Mouse (Mus musculus) liver, embryonic 12.5 days (tissue): ENCODE results near the gene Cdyl. TPM values are rescaled to one million over a fixed set of nuclear protein-coding genes. Genes with fewer than 3 reads are reported as not detected.
"Not testable (repeated sequence)": the region's sequence is repeated elsewhere in the genome, so short reads cannot be mapped to it uniquely, and the experiment has no call there.

Experiments
- ATAC-seq: fragments of 200-750 bp; cut with Nextera tagmentation; 2 replicates; pipeline ENCODE4 v1.8.0; 2017; ENCODE audit warnings: moderate number of reproducible peaks, mild to moderate bottlenecking, moderate library complexity
- H3K27ac ChIP-seq: fragments of 300-500 bp; sonication (generic); 2 replicates; pipeline ENCODE4 v1.5.1; 2016; ENCODE audit warnings: mild to moderate bottlenecking
- H3K27me3 ChIP-seq: fragments of 300-500 bp; sonication (generic); replicated peaks from 2 replicates; pipeline ENCODE4 v1.6.1; 2016; ENCODE audit warnings: mild to moderate bottlenecking, moderate library complexity
- H3K36me3 ChIP-seq: fragments of 300-500 bp; sonication (generic); 2 replicates; pipeline ENCODE4 v1.6.1; 2016; ENCODE audit warnings: mild to moderate bottlenecking, moderate library complexity
- H3K4me1 ChIP-seq: fragments of 300-500 bp; sonication (generic); 2 replicates; pipeline ENCODE4 v1.6.1; 2016
- H3K4me2 ChIP-seq: fragments of 300-500 bp; sonication (generic); 2 replicates; pipeline ENCODE4 v1.6.1; 2016; ENCODE audit warnings: mild to moderate bottlenecking, moderate library complexity
- H3K4me3 ChIP-seq: fragments of 300-500 bp; sonication (generic); 2 replicates; pipeline ENCODE4 v1.5.1; 2016; ENCODE audit warnings: mild to moderate bottlenecking, moderate library complexity
- H3K9ac ChIP-seq: fragments of 300-500 bp; sonication (generic); 2 replicates; pipeline ENCODE4 v1.6.1; 2016; ENCODE audit warnings: mild to moderate bottlenecking, moderate library complexity
- H3K9me3 ChIP-seq: fragments of 300-500 bp; sonication (generic); replicated peaks from 2 replicates; pipeline ENCODE4 v1.6.1; 2016; ENCODE audit warnings: mild to moderate bottlenecking, moderate library complexity
- WGBS: fragments of 180-500 bp; shearing (Covaris S2); methylation state at CpG from one replicate; pipeline ENCODE4 v1.1.7; 2016; ENCODE audit not compliant: insufficient replicate concordance; 5-methylcytosine and 5-hydroxymethylcytosine counted together
- polyA plus RNA-seq: library from polyadenylated mRNA; unstranded; fragments of >200 nt; fragmentation: Nextera tagmentation; extraction: Ambion mirVana; gene quantifications from 2 replicates; pipeline ENCODE4 v1.2.1, GENCODE M21; 2016

The Cdyl gene
- polyA plus RNA-seq, 1 experiment from 2014 or later, result 18.8 TPM

GRCm38 (mm10) chr13:35818060-35818459 is 158.4 kb downstream of the Cdyl start:
- H3K27ac ChIP-seq, result no peak overlapping the region
- H3K4me3 ChIP-seq, result no peak overlapping the region
- H3K36me3 ChIP-seq, result peaks cover 63% of the 10 kb centered on the region
- no peak overlapping the region for H3K9ac ChIP-seq
- H3K27me3 ChIP-seq, result no peaks in the 10 kb centered on the region
- peaks cover 18% of the 10 kb centered on the region; the same call in 1 of the 2 replicates for H3K4me1 ChIP-seq
- H3K9me3 ChIP-seq, result no peaks in the 10 kb centered on the region
- no peak for ATAC-seq
- H3K4me2 ChIP-seq, result no peak overlapping the region
- WGBS, result 87% methylated on average over 4 of the region's 4 CpGs

GRCm38 (mm10) chr13:35821821-35822454 is 162.3 kb downstream of the Cdyl start:
- Histone ChIP-seq H3K9me3 (no peaks in the 10 kb centered on the region), H3K4me2 (no peak overlapping the region), H3K36me3 (peaks cover 88% of the 10 kb centered on the region), H3K27me3 (no peaks in the 10 kb centered on the region), H3K27ac (no peak overlapping the region), H3K9ac (no peak overlapping the region), H3K4me1 (peaks cover 32% of the 10 kb centered on the region), H3K4me3 (no peak overlapping the region)
- 51% methylated on average over 10 of the region's 10 CpGs for WGBS
- no peak for ATAC-seq

GRCm38 (mm10) chr13:35822795-35823194 is 163.2 kb downstream of the Cdyl start:
- H3K4me1 ChIP-seq, result peaks cover 32% of the 10 kb centered on the region
- H3K27ac ChIP-seq, result no peak overlapping the region
- no peak overlapping the region for H3K4me3 ChIP-seq
- H3K9ac ChIP-seq, result no peak overlapping the region
- no peaks in the 10 kb centered on the region for H3K27me3 ChIP-seq
- H3K36me3 ChIP-seq, result peaks cover 82% of the 10 kb centered on the region
- no peak overlapping the region for H3K4me2 ChIP-seq
- no peaks in the 10 kb centered on the region for H3K9me3 ChIP-seq
- WGBS, result 84% methylated on average over 8 of the region's 8 CpGs
- ATAC-seq, result no peak

- H3K27me3 ChIP-seq, result no peaks in the 10 kb centered on the region
- no peak overlapping the region for H3K4me2 ChIP-seq
- WGBS, result 49% methylated on average over 2 of the region's 2 CpGs
- H3K36me3 ChIP-seq, result peaks cover 66% of the 10 kb centered on the region
- H3K9me3 ChIP-seq, result no peaks in the 10 kb centered on the region
- no peak overlapping the region for H3K9ac ChIP-seq
- H3K4me3 ChIP-seq, result no peak overlapping the region
- no peak overlapping the region for H3K27ac ChIP-seq
- 0 out of 2 replicates have a peak, but pooled peaks have one; percentile 60 for ATAC-seq
- peaks cover 37% of the 10 kb centered on the region for H3K4me1 ChIP-seq
Measured at GRCm38 (mm10) chr13:35825639-35826038, 166.0 kb downstream of the Cdyl start.

GRCm38 (mm10) chr13:35832676-35833075 is 173.0 kb downstream of the Cdyl start:
- H3K36me3 ChIP-seq, result peaks cover 20% of the 10 kb centered on the region
- peaks cover 46% of the 10 kb centered on the region for H3K4me1 ChIP-seq
- H3K9ac ChIP-seq, result no peak overlapping the region
- ATAC-seq, result no peak
- no peak overlapping the region for H3K27ac ChIP-seq
- no peak overlapping the region for H3K4me2 ChIP-seq
- H3K4me3 ChIP-seq, result no peak overlapping the region
- no peaks in the 10 kb centered on the region for H3K9me3 ChIP-seq
- 57% methylated on average over 6 of the region's 6 CpGs for WGBS
- H3K27me3 ChIP-seq, result no peaks in the 10 kb centered on the region

- 0 out of 2 replicates have a peak overlapping the region, but pooled peaks have one; percentile 6 for H3K4me2 ChIP-seq
- H3K9ac ChIP-seq, result no peak overlapping the region; the same call in 1 of the 2 replicates
- H3K4me1 ChIP-seq, result peaks cover 45% of the 10 kb centered on the region
- ATAC-seq, result no peak
- no peaks in the 10 kb centered on the region for H3K27me3 ChIP-seq
- H3K36me3 ChIP-seq, result peaks cover 18% of the 10 kb centered on the region
- 41% methylated on average over 6 of the region's 6 CpGs for WGBS
- H3K4me3 ChIP-seq, result no peak overlapping the region
- H3K27ac ChIP-seq, result no peak overlapping the region; the same call in 1 of the 2 replicates
- no peaks in the 10 kb centered on the region for H3K9me3 ChIP-seq
Measured at GRCm38 (mm10) chr13:35833941-35834340, 174.3 kb downstream of the Cdyl start.

- H3K27ac ChIP-seq, result peak overlapping the region; percentile 68
- peak overlapping the region; percentile 43 for H3K4me2 ChIP-seq
- WGBS, result 42% methylated on average over 7 of the region's 7 CpGs
- no peak overlapping the region for H3K4me3 ChIP-seq
- no peaks in the 10 kb centered on the region for H3K9me3 ChIP-seq
- peaks cover 28% of the 10 kb centered on the region for H3K36me3 ChIP-seq
- H3K9ac ChIP-seq, result no peak overlapping the region
- peaks cover 41% of the 10 kb centered on the region for H3K4me1 ChIP-seq
- H3K27me3 ChIP-seq, result no peaks in the 10 kb centered on the region
- peak; percentile 76 for ATAC-seq
Measured at GRCm38 (mm10) chr13:35835669-35836068, 176.0 kb downstream of the Cdyl start.

- peaks cover 41% of the 10 kb centered on the region for H3K4me1 ChIP-seq
- peak overlapping the region; percentile 43 for H3K4me2 ChIP-seq
- H3K9ac ChIP-seq, H3K27me3 ChIP-seq, H3K9me3 ChIP-seq: not testable (repeated sequence)
- peak; percentile 75 for ATAC-seq
- peak overlapping the region; percentile 68 for H3K27ac ChIP-seq
- WGBS, result 46% methylated on average over 7 of the region's 7 CpGs
- peaks cover 35% of the 10 kb centered on the region for H3K36me3 ChIP-seq
- 0 out of 2 replicates have a peak overlapping the region, but pooled peaks have one; percentile 6 for H3K4me3 ChIP-seq
Measured at GRCm38 (mm10) chr13:35836501-35836900, 176.9 kb downstream of the Cdyl start.

GRCm38 (mm10) chr13:35840102-35840501 is 180.5 kb downstream of the Cdyl start:
- no peaks in the 10 kb centered on the region for H3K9me3 ChIP-seq
- no peaks in the 10 kb centered on the region for H3K27me3 ChIP-seq
- H3K4me1 ChIP-seq, result peaks cover 22% of the 10 kb centered on the region
- no peak overlapping the region for H3K9ac ChIP-seq
- no peak overlapping the region for H3K4me3 ChIP-seq
- 90% methylated on average over 10 of the region's 10 CpGs for WGBS
- H3K36me3 ChIP-seq, result peaks cover 38% of the 10 kb centered on the region
- H3K27ac ChIP-seq, result no peak overlapping the region
- no peak for ATAC-seq
- H3K4me2 ChIP-seq, result no peak overlapping the region

GRCm38 (mm10) chr13:35843383-35843782 is 183.8 kb downstream of the Cdyl start:
- no peaks in the 10 kb centered on the region for H3K9me3 ChIP-seq
- no peaks in the 10 kb centered on the region for H3K4me1 ChIP-seq
- WGBS, result 92% methylated on average over 7 of the region's 7 CpGs
- H3K4me3 ChIP-seq, result no peak overlapping the region
- no peaks in the 10 kb centered on the region for H3K27me3 ChIP-seq
- no peak overlapping the region for H3K9ac ChIP-seq
- no peak overlapping the region for H3K4me2 ChIP-seq
- ATAC-seq, result no peak
- H3K27ac ChIP-seq, result no peak overlapping the region
- H3K36me3 ChIP-seq, result peaks cover 32% of the 10 kb centered on the region

GRCm38 (mm10) chr13:35845306-35845705 is 185.7 kb downstream of the Cdyl start:
- Histone ChIP-seq H3K27me3 (no peaks in the 10 kb centered on the region), H3K36me3 (peaks cover 20% of the 10 kb centered on the region), H3K27ac (no peak overlapping the region), H3K9me3 (no peaks in the 10 kb centered on the region), H3K9ac (no peak overlapping the region), H3K4me1 (0 out of 2 replicates have a peak, but pooled peaks cover 4% of the 10 kb centered on the region), H3K4me3 (no peak overlapping the region), H3K4me2 (no peak overlapping the region)
- no peak for ATAC-seq
- 78% methylated on average over 3 of the region's 3 CpGs for WGBS

- Histone ChIP-seq H3K9ac (no peak overlapping the region), H3K9me3 (no peaks in the 10 kb centered on the region), H3K36me3 (no peaks in the 10 kb centered on the region), H3K4me3 (no peak overlapping the region), H3K27me3 (no peaks in the 10 kb centered on the region), H3K27ac (no peak overlapping the region), H3K4me2 (no peak overlapping the region), H3K4me1 (0 out of 2 replicates have a peak, but pooled peaks cover 4% of the 10 kb centered on the region)
- WGBS, result 88% methylated on average over 3 of the region's 3 CpGs
- no peak for ATAC-seq
Measured at GRCm38 (mm10) chr13:35848694-35849093, 189.1 kb downstream of the Cdyl start.
